Comparison of ENCODE assay signal across 14 mouse cellular contexts in the genomic region with DNA sequence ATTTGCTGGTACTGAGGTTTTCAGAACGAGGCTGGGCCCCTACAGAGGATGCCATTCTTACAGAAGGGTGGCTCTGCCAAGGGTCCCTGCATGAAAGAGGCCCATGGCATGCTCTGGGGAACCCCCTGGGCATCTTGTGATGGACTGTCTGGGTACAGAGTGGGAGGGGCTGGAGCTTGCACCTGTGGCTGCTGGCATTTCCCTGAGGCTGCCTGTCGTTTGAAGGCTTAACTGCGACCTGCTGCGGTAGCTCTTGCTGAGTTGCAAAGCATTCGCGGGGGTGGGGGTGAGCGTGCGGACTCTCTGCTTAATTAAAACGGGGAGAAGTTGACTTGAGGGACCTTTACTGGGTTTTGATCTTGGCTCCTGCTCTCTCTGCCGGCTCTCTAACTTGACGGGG. TPM values are rescaled to one million over a fixed set of nuclear protein-coding genes. Genes with fewer than 3 reads are reported as not detected.
"Had no signal": no experiment of that assay in that cellular context is flagged by ENCODE, and none has a peak within 500 bp of the region (broad histone marks: within the 10 kb centered on the region; RNA-seq: fewer than 3 reads in every experiment).

No protein-coding gene starts in this region.

- H3K27me3 ChIP-seq: limb, embryonic 15.5 days; midbrain, embryonic 13.5 days had no signal

- H3K27ac ChIP-seq: limb, embryonic 15.5 days; liver, embryonic 14.5 days; macrophage; midbrain, embryonic 13.5 days had no signal

- ATAC-seq: intestine, postnatal 0 days; liver, postnatal 0 days; lung, postnatal 0 days; midbrain, embryonic 13.5 days had no signal

- H3K36me3 ChIP-seq: limb, embryonic 15.5 days; midbrain, embryonic 13.5 days had no signal

- H3K4me3 ChIP-seq: limb, embryonic 15.5 days; midbrain, embryonic 13.5 days had no signal

- H3K9ac ChIP-seq: limb, embryonic 15.5 days; liver, embryonic 14.5 days; liver, postnatal 0 days; lung, embryonic 14.5 days; midbrain, embryonic 13.5 days had no signal

- DNase-seq: kidney, adult 2 months; kidney, postnatal 10 days; kidney, postnatal 36 days; left cerebral cortex, postnatal 4 days; liver, postnatal 0 days; lung, embryonic 14.5 days; thymus, adult 18-20 months had no signal

- H3K9me3 ChIP-seq: limb, embryonic 15.5 days; midbrain, embryonic 13.5 days had no signal

- H3K4me2 ChIP-seq: limb, embryonic 15.5 days; liver, embryonic 11.5 days; lung, embryonic 14.5 days; midbrain, embryonic 13.5 days had no signal

RNA-seq across cellular contexts. Expression of gene Axin2, which starts 55.4 kb away (rescaled TPM):
- polyA plus RNA-seq: macrophage had no signal
